Mouse (Mus musculus) inflammation-experienced regulatory T-cells, adult 6 months (primary cell): ENCODE measurements around the gene Def8. TPM values are rescaled to one million over a fixed set of nuclear protein-coding genes. Genes with fewer than 3 reads are reported as not detected.
"Not testable (repeated sequence)": the region's sequence is repeated elsewhere in the genome, so short reads cannot be mapped to it uniquely, and the experiment has no call there.

Experiments used
- ATAC-seq: one replicate; pipeline ENCODE4 v1.8.0; 2017
- polyA plus RNA-seq, 3 experiments: library from polyadenylated mRNA; unstranded; fragments of 100-300 nt; shearing (Covaris generic); gene quantifications; one replicate each; pipeline ENCODE4 v1.2.1; 2017

Def8 gene
- polyA plus RNA-seq, 3 experiments from 2014 or later, result 7.7 to 7.9 (median 7.8) TPM

GRCm38 (mm10) chr8:123442351-123442750 is 19.0 kb downstream of the Def8 start:
- no peak for ATAC-seq

GRCm38 (mm10) chr8:123442871-123443575 is 19.7 kb downstream of the Def8 start:
- ATAC-seq, result peak; percentile 91

GRCm38 (mm10) chr8:123443576-123443921 is 20.2 kb downstream of the Def8 start:
- no peak for ATAC-seq

- no peak for ATAC-seq
Measured at GRCm38 (mm10) chr8:123444131-123444530, 20.8 kb downstream of the Def8 start.

- ATAC-seq, result no peak
Measured at GRCm38 (mm10) chr8:123445981-123446380, 22.7 kb downstream of the Def8 start.

- no peak for ATAC-seq
Measured at GRCm38 (mm10) chr8:123446799-123447198, 23.5 kb downstream of the Def8 start.

- ATAC-seq, result no peak
Measured at GRCm38 (mm10) chr8:123450783-123451182, 27.5 kb downstream of the Def8 start.

- not testable (repeated sequence) for ATAC-seq
Measured at GRCm38 (mm10) chr8:123451747-123452146, 28.4 kb downstream of the Def8 start.

GRCm38 (mm10) chr8:123452149-123452548 is 28.8 kb downstream of the Def8 start:
- ATAC-seq, result no peak

GRCm38 (mm10) chr8:123453291-123453690 is 30.0 kb downstream of the Def8 start:
- no peak for ATAC-seq

GRCm38 (mm10) chr8:123453951-123454350 is 30.6 kb downstream of the Def8 start:
- ATAC-seq, result no peak

GRCm38 (mm10) chr8:123454559-123454958 is 31.2 kb downstream of the Def8 start:
- ATAC-seq, result no peak

GRCm38 (mm10) chr8:123463651-123464050 is 40.3 kb downstream of the Def8 start:
- no peak for ATAC-seq

GRCm38 (mm10) chr8:123467476-123467875 is 44.1 kb downstream of the Def8 start:
- ATAC-seq, result no peak

GRCm38 (mm10) chr8:123472991-123473390 is 49.7 kb downstream of the Def8 start:
- ATAC-seq, result not testable (repeated sequence)

GRCm38 (mm10) chr8:123474549-123474948 is 51.2 kb downstream of the Def8 start:
- not testable (repeated sequence) for ATAC-seq

- peak; percentile 27 for ATAC-seq
Measured at GRCm38 (mm10) chr8:123476911-123477736, 53.8 kb downstream of the Def8 start.

- ATAC-seq, result peak; percentile 64
Measured at GRCm38 (mm10) chr8:123477737-123478258, 54.5 kb downstream of the Def8 start, which contains the start of gene Afg3l1. Gene Afg3l1, plus strand, starts transcription at chr8:123477903.

- peak; percentile 70 for ATAC-seq
Measured at GRCm38 (mm10) chr8:123478456-123479218, 55.3 kb downstream of the Def8 start.

GRCm38 (mm10) chr8:123482627-123483026 is 59.3 kb downstream of the Def8 start:
- ATAC-seq, result no peak

GRCm38 (mm10) chr8:123491280-123492075 is 68.2 kb downstream of the Def8 start:
- ATAC-seq, result no peak

- no peak for ATAC-seq
Measured at GRCm38 (mm10) chr8:123492898-123493297, 69.6 kb downstream of the Def8 start.
